Mouse (Mus musculus): ENCODE measurements around the gene Pdf. TPM values are rescaled to one million over a fixed set of nuclear protein-coding genes. Genes with fewer than 3 reads are reported as not detected.

The Pdf gene
- polyA plus RNA-seq, 2 experiments = 8.4 to 11.8 TPM

DNA sequence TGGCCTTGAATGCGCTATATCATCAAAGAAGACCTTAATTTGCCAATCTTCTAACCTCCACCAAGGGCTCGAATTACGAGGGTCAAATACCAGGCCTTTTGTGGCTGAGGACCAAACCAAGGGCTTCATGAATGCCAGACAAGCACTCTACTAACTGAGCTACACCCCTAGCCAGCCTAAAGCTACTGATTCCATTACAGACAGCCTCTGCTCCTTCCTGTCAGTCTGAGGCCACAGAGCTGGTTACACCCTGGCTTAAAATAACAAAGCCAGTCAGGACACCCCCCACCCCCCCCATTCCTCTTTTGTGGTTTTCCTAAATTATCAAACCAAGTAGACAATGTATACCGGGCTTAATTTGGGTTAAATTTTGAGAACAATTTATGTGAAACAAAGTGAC lies 25.3 kb upstream of the Pdf start:
- no peak for ATAC-seq (ENCODE audit: insufficient read depth)
- H3K36me3 ChIP-seq (replicated peaks; ENCODE audit: control insufficient read depth, insufficient read depth, low read depth) = peaks cover 28% of the 10 kb centered on the region

GRCm38 (mm10) chr8:107065511-107066496 lies 17.4 kb upstream of the Pdf start, which contains the start of gene Tmed6:
Tmed6 (minus strand) TSS chr8:107065644.
- Histone ChIP-seq H3K4me3 (ENCODE audit: insufficient read depth in 1 of 2, low read depth in 2 of 2, low read length in 2 of 2) (no peak within 1 kb of the TSS), H3K36me3 (replicated peaks; ENCODE audit: control insufficient read depth, insufficient read depth, low read depth) (peaks cover 4% of the 10 kb centered on the region; the same call in 1 of the 2 replicates), H3K27me3 (ENCODE audit: control insufficient read depth, insufficient read depth, low read length) (no peaks in the 10 kb centered on the region), H3K27ac (no peak within 1 kb of the TSS), H3K9me3 (ENCODE audit: control insufficient read depth, low read length) (no peaks in the 10 kb centered on the region), H3K4me2 (ENCODE audit: low read depth) (no peak within 1 kb of the TSS), H3K9ac (replicated peaks) (no peak within 1 kb of the TSS), H3K4me1 (replicated peaks; ENCODE audit: control insufficient read depth in 2 of 2, insufficient read depth in 2 of 2, low read length in 1 of 2) (peaks cover 0 to 2% of the 10 kb centered on the region in 2 experiments; a peak in 2 of 4 replicates)
- TF ChIP-seq EP300 (IDR thresholded peaks at IDR 0.05; ENCODE audit: low read depth) (no peak), CTCF (IDR thresholded peaks at IDR 0.05; ENCODE audit: low read depth) (no peak)
- 43% methylated on average over 17 of the region's 17 CpGs for WGBS (ENCODE audit: insufficient replicate concordance)
- DNase-seq (ENCODE audit: low read depth in 3 of 3, low spot score in 3 of 3) (peak in 2 of 3 experiments; percentile 67), ATAC-seq (ENCODE audit: insufficient read depth) (peak; percentile 76)

More for the DNA sequence above, 25.3 kb upstream of the Pdf start:
- H3K9ac ChIP-seq (replicated peaks) = no peak overlapping the region
- 65% methylated on average over 4 of the region's 4 CpGs for WGBS (ENCODE audit: insufficient replicate concordance)
- H3K4me2 ChIP-seq (ENCODE audit: low read depth) = no peak overlapping the region
- no peak overlapping the region for H3K27ac ChIP-seq
- H3K9me3 ChIP-seq (ENCODE audit: control insufficient read depth, low read length) = no peaks in the 10 kb centered on the region
- no peaks in the 10 kb centered on the region for H3K4me1 ChIP-seq (replicated peaks; ENCODE audit: control insufficient read depth in 2 of 2, insufficient read depth in 2 of 2, low read length in 1 of 2)
- no peaks in the 10 kb centered on the region for H3K27me3 ChIP-seq (ENCODE audit: control insufficient read depth, insufficient read depth, low read length)
- TF ChIP-seq CTCF (IDR thresholded peaks at IDR 0.05; ENCODE audit: low read depth) (no peak), EP300 (IDR thresholded peaks at IDR 0.05; ENCODE audit: low read depth) (no peak)
- no peak overlapping the region for H3K4me3 ChIP-seq (ENCODE audit: insufficient read depth in 1 of 2, low read depth in 2 of 2, low read length in 2 of 2)
- no peak for DNase-seq (ENCODE audit: low read depth in 3 of 3, low spot score in 3 of 3)

DNA sequence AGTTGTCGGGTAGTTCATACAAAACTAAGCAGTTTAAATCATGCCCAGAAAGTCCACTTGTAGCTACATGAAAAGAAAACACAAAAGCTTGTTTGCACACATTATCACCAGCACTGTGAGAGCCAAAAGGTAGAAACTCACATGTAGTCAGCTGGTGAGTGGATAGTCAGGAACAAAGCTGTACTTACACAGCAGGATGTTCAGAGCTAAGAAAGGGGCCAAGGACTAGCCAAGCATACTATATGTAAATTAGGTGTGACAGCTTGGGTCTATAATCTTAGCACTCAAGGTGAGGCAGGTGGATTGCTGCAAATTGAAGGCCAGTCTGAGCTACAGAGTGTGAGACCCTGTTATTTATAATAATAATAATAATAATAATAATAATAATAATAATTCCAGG lies 14.2 kb upstream of the Pdf start:
- no peak overlapping the region for H3K9ac ChIP-seq (replicated peaks)
- no peak for TF ChIP-seq EP300 (IDR thresholded peaks at IDR 0.05; ENCODE audit: low read depth)
- TF ChIP-seq CTCF (IDR thresholded peaks at IDR 0.05; ENCODE audit: low read depth) = no peak
- ATAC-seq (ENCODE audit: insufficient read depth) (no peak), DNase-seq (ENCODE audit: low read depth in 3 of 3, low spot score in 3 of 3) (no peak)
- H3K4me1 ChIP-seq (replicated peaks; ENCODE audit: control insufficient read depth in 2 of 2, insufficient read depth in 2 of 2, low read length in 1 of 2) = peaks cover under 1 to 5% of the 10 kb centered on the region in 2 experiments; a peak in 3 of 4 replicates
- no peak overlapping the region for H3K4me3 ChIP-seq (ENCODE audit: insufficient read depth in 1 of 2, low read depth in 2 of 2, low read length in 2 of 2)
- 78% methylated on average over 1 of the region's 1 CpGs for WGBS (ENCODE audit: insufficient replicate concordance)
- no peaks in the 10 kb centered on the region for H3K9me3 ChIP-seq (ENCODE audit: control insufficient read depth, low read length)
- peaks cover 7% of the 10 kb centered on the region for H3K36me3 ChIP-seq (replicated peaks; ENCODE audit: control insufficient read depth, insufficient read depth, low read depth)
- no peaks in the 10 kb centered on the region for H3K27me3 ChIP-seq (ENCODE audit: control insufficient read depth, insufficient read depth, low read length)
- no peak overlapping the region for H3K27ac ChIP-seq
- no peak overlapping the region for H3K4me2 ChIP-seq (ENCODE audit: low read depth)

GRCm38 (mm10) chr8:107056973-107057369 lies 8.6 kb upstream of the Pdf start:
- Histone ChIP-seq H3K27me3 (ENCODE audit: control insufficient read depth, insufficient read depth, low read length) (no peaks in the 10 kb centered on the region), H3K4me2 (ENCODE audit: low read depth) (peak overlapping the region; percentile 93), H3K9ac (replicated peaks) (peak overlapping the region; percentile 71), H3K9me3 (ENCODE audit: control insufficient read depth, low read length) (no peaks in the 10 kb centered on the region), H3K27ac (no peak overlapping the region), H3K36me3 (replicated peaks; ENCODE audit: control insufficient read depth, insufficient read depth, low read depth) (peaks cover 24% of the 10 kb centered on the region), H3K4me3 (ENCODE audit: insufficient read depth in 1 of 2, low read depth in 2 of 2, low read length in 2 of 2) (peak overlapping the region; percentile 68 to 100), H3K4me1 (replicated peaks; ENCODE audit: control insufficient read depth in 2 of 2, insufficient read depth in 2 of 2, low read length in 1 of 2) (peaks cover 11 to 12% of the 10 kb centered on the region in 2 experiments; a peak in 2 of 4 replicates)
- DNase-seq (ENCODE audit: low read depth in 3 of 3, low spot score in 3 of 3) (peak in 1 of 3 experiments; percentile 5), ATAC-seq (ENCODE audit: insufficient read depth) (peak; percentile 31)
- no peak for TF ChIP-seq EP300 (IDR thresholded peaks at IDR 0.05; ENCODE audit: low read depth)
- 0 out of 2 replicates have a peak, but pooled peaks have one; percentile 22 for TF ChIP-seq CTCF (IDR thresholded peaks at IDR 0.05; ENCODE audit: low read depth)
- under 1% methylated on average over 33 of the region's 33 CpGs for WGBS (ENCODE audit: insufficient replicate concordance)

Data from liver, embryonic 14.5 days (tissue).